Mouse (Mus musculus): ENCODE results near the gene Tifa.

The Tifa gene

GRCm38 (mm10) chr3:127868046-127868758, 78.6 kb downstream of the Tifa start:
- no peak for DNase-seq (ENCODE audit: low read depth)

GRCm38 (mm10) chr3:127868880-127869279, 79.3 kb downstream of the Tifa start:
- no peak for DNase-seq (ENCODE audit: low read depth)

- no peak for DNase-seq (ENCODE audit: low read depth)
These were observed 82.0 kb downstream of the Tifa start for GRCm38 (mm10) chr3:127871575-127871974.

GRCm38 (mm10) chr3:127874254-127874883, 84.8 kb downstream of the Tifa start:
- no peak for DNase-seq (ENCODE audit: low read depth)

- DNase-seq (ENCODE audit: low read depth) = no peak
These were observed 85.5 kb downstream of the Tifa start for GRCm38 (mm10) chr3:127875059-127875458.

GRCm38 (mm10) chr3:127875509-127875908, 85.9 kb downstream of the Tifa start:
- DNase-seq (ENCODE audit: low read depth) = no peak

GRCm38 (mm10) chr3:127879968-127880367, 90.4 kb downstream of the Tifa start:
- DNase-seq (ENCODE audit: low read depth) = no peak

GRCm38 (mm10) chr3:127881684-127882083, 92.1 kb downstream of the Tifa start:
- no peak for DNase-seq (ENCODE audit: low read depth)
